Mouse (Mus musculus): ENCODE data around the gene Cyth3.

DNA sequence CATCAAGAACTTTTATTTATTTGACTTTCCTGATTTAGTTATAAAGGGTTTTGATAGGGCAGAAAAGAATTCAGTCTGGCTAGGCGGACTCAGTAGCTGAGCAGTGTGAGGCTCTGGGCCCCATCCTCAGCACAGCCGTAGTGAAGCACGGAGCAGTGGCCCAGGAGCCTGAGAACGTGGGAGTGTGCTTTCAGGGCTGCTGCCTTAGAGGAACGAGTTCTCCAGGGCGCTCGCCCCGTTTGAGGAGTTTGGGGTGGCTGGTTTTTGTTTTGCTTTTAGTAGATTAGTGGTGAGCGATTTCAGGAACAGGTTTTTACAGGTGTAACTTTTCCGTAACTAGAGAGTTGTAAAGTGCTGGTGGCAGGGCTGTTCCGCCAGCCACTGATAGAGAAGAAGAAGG, 13.1 kb downstream of the Cyth3 start:
- TF ChIP-seq CTCF (IDR thresholded peaks at IDR 0.05; ENCODE audit: extremely low read depth, insufficient read depth, insufficient read length, insufficient replicate concordance) (no peak), POLR2A (IDR thresholded peaks at IDR 0.05; ENCODE audit: low read depth, low read length) (no peak)

All from spleen, adult 2 months (tissue).